8 mouse cellular contexts compared by ENCODE assay signal in genomic region chr1:94034984-94035743, GRCm38 (mm10). TPM values are rescaled to one million over a fixed set of nuclear protein-coding genes. Genes with fewer than 3 reads are reported as not detected.
DNase-seq lines count a peak whose midpoint lies in the region; ATAC-seq and TF ChIP-seq lines count a peak whose summit lies in the region.

No protein-coding gene starts in this region.

- peak overlapping the region; percentile 87 for H3K4me2 ChIP-seq in forebrain, postnatal 0 days (ENCODE audit: low read depth)
- H3K4me2 ChIP-seq in neural tube, embryonic 15.5 days, result peak overlapping the region; percentile 92

- peak; percentile 26 for DNase-seq in G1E (ENCODE audit: low spot score)
- DNase-seq in cerebellum, adult 2 months, result peak; percentile 88 to 91
- DNase-seq in forebrain, postnatal 0 days, result peak; percentile 83
- peak; percentile 91 for DNase-seq in heart, postnatal 4 days
- DNase-seq in layer of hippocampus, adult 2 months (ENCODE audit: low spot score in 2 of 2), result peak; percentile 78 to 82
- peak; percentile 69 for DNase-seq in lung, adult 2 months
- DNase-seq in testis, postnatal 10 days (ENCODE audit: low spot score), result peak; percentile 84

- peak; percentile 54 for ATAC-seq in G1E (ENCODE audit: extremely low read depth, insufficient number of reproducible peaks, low FRiP score, poor library complexity, severe bottlenecking)
- ATAC-seq in forebrain, postnatal 0 days, result peak; percentile 96
- ATAC-seq in neural tube, embryonic 15.5 days (ENCODE audit: low FRiP score), result peak; percentile 95

- H3K9me3 ChIP-seq in G1E (replicated peaks), result no peaks in the 10 kb centered on the region
- no peaks in the 10 kb centered on the region for H3K9me3 ChIP-seq in forebrain, postnatal 0 days (ENCODE audit: low read length)
- no peaks in the 10 kb centered on the region for H3K9me3 ChIP-seq in neural tube, embryonic 15.5 days (replicated peaks)

- peaks cover 3% of the 10 kb centered on the region for H3K36me3 ChIP-seq in G1E (replicated peaks)
- H3K36me3 ChIP-seq in forebrain, postnatal 0 days (ENCODE audit: insufficient read depth), result no peaks in the 10 kb centered on the region
- no peaks in the 10 kb centered on the region for H3K36me3 ChIP-seq in neural tube, embryonic 15.5 days

- no peaks in the 10 kb centered on the region for H3K27me3 ChIP-seq in G1E (ENCODE audit: insufficient read depth, low read length)
- no peaks in the 10 kb centered on the region for H3K27me3 ChIP-seq in cerebellum, adult 2 months (ENCODE audit: control insufficient read depth, insufficient read depth, low read length)
- 0 out of 2 replicates have a peak, but pooled peaks cover 3% of the 10 kb centered on the region for H3K27me3 ChIP-seq in forebrain, postnatal 0 days (ENCODE audit: insufficient read depth, low read length)
- H3K27me3 ChIP-seq in neural tube, embryonic 15.5 days (replicated peaks), result no peaks in the 10 kb centered on the region

- WGBS in cerebellum, adult 2 months, result under 1% methylated on average over 25 of the region's 25 CpGs
- under 1% methylated on average over 25 of the region's 25 CpGs for WGBS in forebrain, postnatal 0 days
- 2% methylated on average over 25 of the region's 25 CpGs for WGBS in lung, adult 2 months
- under 1% methylated on average over 25 of the region's 25 CpGs for WGBS in neural tube, embryonic 15.5 days

- TF ChIP-seq POLR2A in cerebellum, adult 2 months (IDR thresholded peaks at IDR 0.05; ENCODE audit: borderline replicate concordance, insufficient read depth, low read length), result peak; percentile 49; the same call in 1 of the 2 replicates
- TF ChIP-seq POLR2A in lung, adult 2 months (IDR thresholded peaks at IDR 0.05; ENCODE audit: borderline replicate concordance, extremely low read depth, low read depth, low read length), result no peak

- peak; percentile 53; the same call in 1 of the 2 replicates for TF ChIP-seq CTCF in G1E (IDR thresholded peaks at IDR 0.05; ENCODE audit: low read depth, low read length)
- peak; percentile 97 for TF ChIP-seq CTCF in cerebellum, adult 2 months (IDR thresholded peaks at IDR 0.05; ENCODE audit: borderline replicate concordance, insufficient read depth, low read depth, low read length)
- peak; percentile 91 for TF ChIP-seq CTCF in forebrain, postnatal 0 days (IDR thresholded peaks at IDR 0.05; ENCODE audit: low read depth)
- TF ChIP-seq CTCF in layer of hippocampus, adult 2 months (conservative IDR thresholded peaks at IDR 0.05), result peak; percentile 95
- peak; percentile 96 for TF ChIP-seq CTCF in lung, adult 2 months (IDR thresholded peaks at IDR 0.05; ENCODE audit: insufficient read depth, low read length)

- H3K27ac ChIP-seq in cerebellum, adult 2 months (ENCODE audit: insufficient read depth, low read length), result peak overlapping the region; percentile 68
- H3K27ac ChIP-seq in forebrain, postnatal 0 days (ENCODE audit: low read depth, low read length), result peak overlapping the region; percentile 60; the same call in 1 of the 2 replicates
- H3K27ac ChIP-seq in layer of hippocampus, adult 2 months, result peak overlapping the region; percentile 91
- H3K27ac ChIP-seq in neural tube, embryonic 15.5 days (replicated peaks), result peak overlapping the region; percentile 81

- H3K4me1 ChIP-seq in G1E (ENCODE audit: insufficient read depth, low read depth, low read length), result 0 out of 2 replicates have a peak, but pooled peaks cover 2% of the 10 kb centered on the region
- peaks cover 7% of the 10 kb centered on the region; the same call in 1 of the 2 replicates for H3K4me1 ChIP-seq in cerebellum, adult 2 months (ENCODE audit: control insufficient read depth, insufficient read depth, low read length)
- no peaks in the 10 kb centered on the region for H3K4me1 ChIP-seq in forebrain, postnatal 0 days (ENCODE audit: insufficient read depth)
- H3K4me1 ChIP-seq in lung, adult 2 months (ENCODE audit: control insufficient read depth, insufficient read depth, low read length), result peaks cover 5% of the 10 kb centered on the region; the same call in 1 of the 2 replicates
- peaks cover 11% of the 10 kb centered on the region for H3K4me1 ChIP-seq in neural tube, embryonic 15.5 days

- no peak overlapping the region; the same call in 1 of the 2 replicates for H3K4me3 ChIP-seq in G1E (ENCODE audit: low read depth, low read length)
- peak overlapping the region; percentile 53 for H3K4me3 ChIP-seq in cerebellum, adult 2 months (replicated peaks; ENCODE audit: insufficient read depth, low read depth, low read length)
- H3K4me3 ChIP-seq in forebrain, postnatal 0 days (ENCODE audit: low read depth, low read length), result peak overlapping the region; percentile 50
- peak overlapping the region; percentile 73 for H3K4me3 ChIP-seq in layer of hippocampus, adult 2 months
- peak overlapping the region; percentile 54 for H3K4me3 ChIP-seq in lung, adult 2 months (replicated peaks; ENCODE audit: extremely low read depth, low read depth, low read length)
- peak overlapping the region; percentile 51 for H3K4me3 ChIP-seq in neural tube, embryonic 15.5 days (replicated peaks)

- H3K9ac ChIP-seq in forebrain, postnatal 0 days, result peak overlapping the region; percentile 68
- H3K9ac ChIP-seq in neural tube, embryonic 15.5 days (replicated peaks), result peak overlapping the region; percentile 58

RNA-seq across cellular contexts. Expression of gene Neu4, which starts 14.9 kb away (rescaled TPM):
- total RNA-seq in G1E (2014; fragmentation: Nextera tagmentation), result not detected in 2 replicates
- total RNA-seq in G1E (2017), result 0.17 and 0.22 TPM in 2 replicates
- not detected in 2 replicates for polyA plus RNA-seq in G1E (2012)
- 5.4 and 5.9 TPM in 2 replicates for polyA plus RNA-seq in cerebellum, adult 2 months (2012; rRNA removed)
- 0.05 and 0.77 TPM in 2 replicates for total RNA-seq in forebrain, postnatal 0 days (2014; rRNA removed)
- polyA plus RNA-seq in forebrain, postnatal 0 days (2015; fragmentation: Nextera tagmentation; extraction: Ambion mirVana), result 0.10 and 0.27 TPM in 2 replicates
- total RNA-seq in heart, postnatal 4 days (2021), result not detected
- 10 to 100 TPM in 1 of 2 experiments, 1 to 10 TPM in 1; 9.4 to 10.6 TPM for total RNA-seq in layer of hippocampus, adult 2 months (2021)
- polyA plus RNA-seq in lung, adult 2 months (2012; rRNA removed), result not detected in 2 replicates
- polyA plus RNA-seq in neural tube, embryonic 15.5 days (2015; fragmentation: Nextera tagmentation; extraction: Ambion mirVana), result 0.05 TPM in 1 of 2 replicates, not detected in the other

RNA-seq across cellular contexts. Expression of gene Pdcd1, which starts 17.2 kb away (rescaled TPM):
- 5.7 and 11.7 TPM in 2 replicates for total RNA-seq in G1E (2014; fragmentation: Nextera tagmentation)
- 0.05 TPM in 1 of 2 replicates, not detected in the other for total RNA-seq in G1E (2017)
- 0.80 and 0.93 TPM in 2 replicates for polyA plus RNA-seq in G1E (2012)
- 0.07 TPM in 1 of 2 replicates, not detected in the other for polyA plus RNA-seq in cerebellum, adult 2 months (2012; rRNA removed)
- total RNA-seq in forebrain, postnatal 0 days (2014; rRNA removed), result 0.08 TPM in 1 of 2 replicates, not detected in the other
- not detected in 2 replicates for polyA plus RNA-seq in forebrain, postnatal 0 days (2015; fragmentation: Nextera tagmentation; extraction: Ambion mirVana)
- total RNA-seq in heart, postnatal 4 days (2021), result not detected
- total RNA-seq in layer of hippocampus, adult 2 months (2021), result under 1 TPM in 1 of 2 experiments, not detected in 1; 0.31 TPM
- 0.07 and 0.16 TPM in 2 replicates for polyA plus RNA-seq in lung, adult 2 months (2012; rRNA removed)
- polyA plus RNA-seq in neural tube, embryonic 15.5 days (2015; fragmentation: Nextera tagmentation; extraction: Ambion mirVana), result 2.1 TPM in 1 of 2 replicates, not detected in the other

RNA-seq across cellular contexts. Expression of gene Gal3st2c, which starts 44.9 kb away (rescaled TPM):
- total RNA-seq in G1E (2014; fragmentation: Nextera tagmentation), result 0.39 TPM in 1 of 2 replicates, not detected in the other
- 0.11 and 0.12 TPM in 2 replicates for total RNA-seq in G1E (2017)
- not detected in 2 replicates for polyA plus RNA-seq in G1E (2012)
- polyA plus RNA-seq in cerebellum, adult 2 months (2012; rRNA removed), result not detected in 2 replicates
- total RNA-seq in forebrain, postnatal 0 days (2014; rRNA removed), result not detected in 2 replicates
- polyA plus RNA-seq in forebrain, postnatal 0 days (2015; fragmentation: Nextera tagmentation; extraction: Ambion mirVana), result not detected in 2 replicates
- total RNA-seq in heart, postnatal 4 days (2021), result under 1 TPM; 0.38 to 0.45 TPM
- total RNA-seq in layer of hippocampus, adult 2 months (2021), result under 1 TPM in 1 of 2 experiments, not detected in 1; 0.10 TPM
- polyA plus RNA-seq in lung, adult 2 months (2012; rRNA removed), result 0.03 TPM in 1 of 2 replicates, not detected in the other
- polyA plus RNA-seq in neural tube, embryonic 15.5 days (2015; fragmentation: Nextera tagmentation; extraction: Ambion mirVana), result not detected in 2 replicates

Comparison
In these comparisons a context has a peak if more than half of its experiments do, and no peak if none do; other contexts are left out.
1. DNase-seq: peak in every context shown above with its lines; median percentile 91 in heart, postnatal 4 days; 90 in cerebellum, adult 2 months; 84 in testis, postnatal 10 days; 83 in forebrain, postnatal 0 days; 80 in layer of hippocampus, adult 2 months; 69 in lung, adult 2 months; 26 in G1E.